Mouse (Mus musculus) MEL (cell line): ENCODE measurements around the gene Dpep3.

Experiments
- CTCF ChIP-seq, 3 experiments: IDR thresholded peaks in 2 of 3; conservative IDR thresholded peaks in 1 of 3; 2 replicates each; pipeline ENCODE4 v1.5.1; 2011 to 2012; ENCODE audit warnings: low read length in 3 of 3, low read depth in 2 of 3, mild to moderate bottlenecking in 2 of 3, improper control_type of control experiment in 1 of 3, inconsistent platforms in 1 of 3, mixed read lengths in 1 of 3, moderate library complexity in 1 of 3; ENCODE audit not compliant: control insufficient read depth in 1 of 3, insufficient read depth in 1 of 3, poor library complexity in 1 of 3, severe bottlenecking in 1 of 3
- ETS1 ChIP-seq: IDR thresholded peaks from 2 replicates; pipeline ENCODE4 v1.6.1; 2012; ENCODE audit warnings: low read depth, mild to moderate bottlenecking, inconsistent platforms, low read length, improper control_type of control experiment, moderate library complexity
- GABPA ChIP-seq: IDR thresholded peaks from 2 replicates; pipeline ENCODE4 v1.6.1; 2012; ENCODE audit warnings: low read depth, mild to moderate bottlenecking, inconsistent platforms, low read length, improper control_type of control experiment, moderate library complexity
- GATA1 ChIP-seq: IDR thresholded peaks from 2 replicates; pipeline ENCODE4 v1.6.1; 2011; ENCODE audit warnings: low read depth, low read length, improper control_type of control experiment
- KAT2A ChIP-seq: conservative IDR thresholded peaks from 2 replicates; pipeline ENCODE4 v1.6.1; 2012; ENCODE audit warnings: low read depth, low read length, improper control_type of control experiment, inconsistent platforms
- MAX ChIP-seq: IDR thresholded peaks from 2 replicates; pipeline ENCODE4 v1.6.1; 2011; ENCODE audit warnings: low read length, improper control_type of control experiment
- TAL1 ChIP-seq: IDR thresholded peaks from 2 replicates; pipeline ENCODE4 v1.6.1; 2012; ENCODE audit warnings: mild to moderate bottlenecking, inconsistent platforms, low read length, moderate library complexity, mixed read lengths
- USF1 ChIP-seq: IDR thresholded peaks from 2 replicates; pipeline ENCODE4 v1.6.1; 2014; ENCODE audit warnings: low read depth, mild to moderate bottlenecking, inconsistent platforms, low read length, improper control_type of control experiment, moderate library complexity
- ZC3H11A ChIP-seq: IDR thresholded peaks from 2 replicates; pipeline ENCODE4 v1.6.1; 2012; ENCODE audit warnings: low read depth, mild to moderate bottlenecking, inconsistent platforms, low read length, improper control_type of control experiment

DNA sequence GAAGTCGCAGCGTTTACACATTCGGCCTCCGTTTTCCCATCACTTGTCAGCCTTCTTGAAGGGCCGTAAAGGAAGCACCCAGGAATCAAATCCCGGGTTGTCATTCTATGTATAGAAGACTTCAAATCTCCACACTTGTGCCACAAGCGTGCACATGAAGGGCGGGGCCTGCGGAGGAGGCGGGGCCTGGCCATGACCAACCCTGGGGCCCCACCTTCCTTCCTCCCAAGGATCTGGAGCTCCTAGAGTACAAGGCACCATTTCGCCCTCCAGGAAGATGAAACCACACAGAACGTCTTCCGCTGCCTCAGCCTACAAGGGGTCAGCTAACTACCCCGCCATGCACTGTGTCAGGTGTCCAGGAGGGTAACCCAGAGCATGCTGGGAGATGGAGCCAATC lies 18.1 kb downstream of the Dpep3 start:
- no peak for TF ChIP-seq ZC3H11A
- no peak for TF ChIP-seq CTCF (IDR thresholded peaks at IDR 0.05 in 2 of 3, conservative IDR thresholded peaks at IDR 0.05 in 1 of 3; ENCODE audit: control insufficient read depth in 1 of 3, insufficient read depth in 1 of 3, low read depth in 2 of 3, low read length in 3 of 3, poor library complexity in 1 of 3, severe bottlenecking in 1 of 3)
- no peak for TF ChIP-seq KAT2A
- no peak for TF ChIP-seq MAX
- no peak for TF ChIP-seq USF1
- TF ChIP-seq ETS1, result no peak
- TF ChIP-seq TAL1, result no peak
- no peak for TF ChIP-seq GABPA
- TF ChIP-seq GATA1, result no peak
